Mouse (Mus musculus) lung, adult 2 months (tissue): ENCODE data around the gene Cd47. TPM values are rescaled to one million over a fixed set of nuclear protein-coding genes. Genes with fewer than 3 reads are reported as not detected.

Experiments
- DNase-seq: peaks from one replicate; pipeline ENCODE4 v3.0.0; 2022
- H3K4me1 ChIP-seq: fragments of 200-500 bp; 2 replicates; pipeline ENCODE4 v1.6.1; 2011; ENCODE audit warnings: low read length; ENCODE audit not compliant: control insufficient read depth, insufficient read depth
- H3K4me3 ChIP-seq: fragments of 200-500 bp; replicated peaks from 2 replicates; pipeline ENCODE3; 2011; ENCODE audit warnings: low read depth, mild to moderate bottlenecking, control low read depth, low read length; ENCODE audit errors: extremely low read depth
- CTCF ChIP-seq: fragments of 200-500 bp; IDR thresholded peaks from 2 replicates; pipeline ENCODE4 v1.5.1; 2011; ENCODE audit warnings: mild to moderate bottlenecking, low read length, control low read depth; ENCODE audit not compliant: insufficient read depth
- POLR2A ChIP-seq: fragments of 200-500 bp; IDR thresholded peaks from 2 replicates; pipeline ENCODE4 v1.6.1; 2011; ENCODE audit warnings: low read depth, mild to moderate bottlenecking, control low read depth, low read length, borderline replicate concordance; ENCODE audit errors: extremely low read depth
- WGBS: fragments of 180-500 bp; shearing (Covaris S2); methylation state at CpG from one replicate; pipeline ENCODE4 v1.1.7; 2018; 5-methylcytosine and 5-hydroxymethylcytosine counted together
- polyA plus RNA-seq: library from polyadenylated mRNA; depleted of rRNA; stranded (reverse); fragments of >200 nt; gene quantifications from 2 replicates; pipeline ENCODE4 v1.2.3, GENCODE M21; 2012

Gene Cd47
- polyA plus RNA-seq, 1 experiment = 80.1 TPM

DNA sequence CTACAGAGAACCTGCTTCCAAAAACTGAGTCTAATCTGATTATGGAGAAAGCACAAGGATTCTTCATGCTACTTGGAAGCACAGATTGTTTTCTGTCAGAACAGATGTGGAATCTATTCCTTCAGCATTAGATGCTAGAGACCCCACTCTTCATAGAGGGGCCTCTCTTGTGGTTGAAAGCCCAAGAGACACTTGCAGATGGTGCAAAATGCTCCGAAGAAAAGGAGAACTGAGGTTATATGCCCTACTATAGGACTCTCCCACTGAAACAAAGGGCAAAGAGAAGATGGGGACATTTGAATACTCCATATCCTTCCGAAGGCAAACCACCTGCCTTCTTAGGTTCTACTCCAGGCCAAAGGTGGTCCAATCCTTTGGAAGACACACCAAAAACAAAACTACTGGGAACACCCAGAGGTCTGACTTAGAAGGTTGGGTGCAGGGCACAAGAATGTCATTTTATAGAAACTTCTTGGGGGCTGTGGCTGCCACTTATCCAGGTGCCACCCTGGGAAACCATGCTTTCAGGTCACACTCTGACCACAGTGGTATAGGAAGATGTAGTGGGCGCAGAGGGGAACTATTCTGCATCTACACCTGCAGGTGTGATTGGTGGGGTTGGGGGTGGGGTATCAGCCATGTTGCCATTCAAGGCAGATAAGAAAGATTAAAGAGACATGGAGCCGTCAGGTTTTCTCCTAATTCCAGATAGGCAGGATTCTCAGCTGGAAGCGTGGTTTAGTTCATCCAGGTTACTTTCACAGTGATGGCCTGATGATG, 47.1 kb downstream of the Cd47 start:
- WGBS = 82% methylated on average over 5 of the region's 5 CpGs
- TF ChIP-seq POLR2A = no peak
- no peak for TF ChIP-seq CTCF
- H3K4me1 ChIP-seq = no peaks in the 10 kb centered on the region
- no peak for DNase-seq
- no peak overlapping the region for H3K4me3 ChIP-seq

DNA sequence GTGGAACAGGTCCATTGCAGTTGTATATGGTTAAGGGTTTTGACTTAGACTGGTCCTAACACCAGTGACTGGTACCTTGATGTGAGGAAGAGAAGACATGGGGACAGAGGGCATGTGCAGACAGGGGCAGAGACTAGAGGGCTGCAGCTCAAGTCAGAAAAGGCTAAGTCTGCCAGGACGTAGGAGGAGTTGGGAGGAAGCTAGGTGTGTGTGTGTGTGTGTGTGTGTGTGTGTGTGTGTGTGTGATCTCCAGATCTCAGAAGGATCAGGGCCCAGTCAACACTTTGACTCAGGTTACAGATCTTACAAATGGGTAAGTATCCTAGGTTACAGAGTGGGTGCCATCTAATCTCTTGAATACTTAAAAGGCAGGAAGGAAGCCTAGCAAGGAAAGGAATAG, 48.3 kb downstream of the Cd47 start:
- H3K4me3 ChIP-seq = no peak overlapping the region
- H3K4me1 ChIP-seq = no peaks in the 10 kb centered on the region
- WGBS = 82% methylated on average over 1 of the region's 1 CpGs
- TF ChIP-seq CTCF (no peak), POLR2A (no peak)
- no peak for DNase-seq

- Histone ChIP-seq H3K4me1 (no peaks in the 10 kb centered on the region; the same call in none of the 2 replicates), H3K4me3 (no peak overlapping the region)
- WGBS = 86% methylated on average over 3 of the region's 3 CpGs
- no peak for TF ChIP-seq POLR2A
- TF ChIP-seq CTCF = no peak
- no peak for DNase-seq
Measured at GRCm38 (mm10) chr16:49852940-49853339, 52.6 kb downstream of the Cd47 start.

GRCm38 (mm10) chr16:49853633-49854032, 53.3 kb downstream of the Cd47 start:
- no peak overlapping the region for H3K4me3 ChIP-seq
- WGBS = 92% methylated on average over 6 of the region's 6 CpGs
- DNase-seq = no peak
- peaks cover 3% of the 10 kb centered on the region for H3K4me1 ChIP-seq
- TF ChIP-seq CTCF = no peak

- Histone ChIP-seq H3K4me3 (no peak overlapping the region), H3K4me1 (peaks cover 3% of the 10 kb centered on the region)
- no peak for DNase-seq
- 64% methylated on average over 6 of the region's 6 CpGs for WGBS
- TF ChIP-seq POLR2A (no peak), CTCF (no peak)
Measured at GRCm38 (mm10) chr16:49854194-49854593, 53.9 kb downstream of the Cd47 start.

DNA sequence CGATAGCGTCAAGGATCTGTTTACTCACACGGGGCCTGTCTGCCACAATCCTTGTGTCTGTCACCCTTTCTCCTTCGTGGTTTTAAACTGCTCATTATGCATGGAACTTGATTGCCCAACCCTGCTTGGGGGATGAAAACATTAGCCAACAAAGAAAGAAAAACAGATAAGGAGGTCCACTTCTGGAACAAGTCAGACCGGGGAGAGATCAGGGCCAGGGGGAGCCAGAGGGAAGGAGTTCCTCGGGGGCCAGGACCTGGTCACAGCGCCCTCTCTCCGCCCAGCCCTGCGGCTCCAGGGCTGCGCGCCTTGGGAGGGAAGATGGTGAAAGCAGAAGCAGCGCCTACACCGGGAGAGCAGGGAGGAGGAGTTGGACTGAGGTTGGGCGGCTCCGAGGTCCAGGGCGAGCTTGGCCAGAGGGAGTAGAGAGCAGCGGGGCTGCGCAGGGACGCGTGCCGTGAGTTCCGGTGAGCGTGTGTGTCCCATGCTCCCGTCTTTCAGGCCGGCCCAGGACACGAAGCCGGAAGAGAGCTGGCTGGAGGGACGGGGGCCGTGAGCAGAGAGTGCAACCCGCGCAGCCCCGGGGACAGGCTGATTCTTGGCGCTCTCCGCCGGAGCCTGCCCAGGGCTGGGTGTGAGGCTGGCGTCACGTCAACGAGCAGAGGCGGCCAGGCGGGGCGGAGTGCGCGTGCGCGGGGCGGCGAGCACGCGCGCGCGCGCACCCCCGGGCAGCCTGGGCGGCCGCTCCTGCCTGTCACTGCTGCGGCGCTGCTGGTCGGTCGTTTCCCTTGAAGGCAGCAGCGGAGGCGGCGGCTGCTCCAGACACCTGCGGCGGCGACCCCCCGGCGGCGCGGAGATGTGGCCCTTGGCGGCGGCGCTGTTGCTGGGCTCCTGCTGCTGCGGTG, 54.9 kb downstream of the Cd47 start:
- H3K4me3 ChIP-seq = peak overlapping the region; percentile 86
- under 1% methylated on average over 63 of the region's 74 CpGs for WGBS
- peaks cover 10% of the 10 kb centered on the region for H3K4me1 ChIP-seq
- TF ChIP-seq CTCF (0 out of 2 replicates have a peak, but pooled peaks have one; percentile 14), POLR2A (no peak; the same call in 1 of the 2 replicates)
- DNase-seq = peak; percentile 93

GRCm38 (mm10) chr16:49855836-49856503, 55.6 kb downstream of the Cd47 start:
- under 1% methylated on average over 39 of the region's 39 CpGs for WGBS
- H3K4me1 ChIP-seq = peaks cover 12% of the 10 kb centered on the region
- peak overlapping the region; percentile 86 for H3K4me3 ChIP-seq
- TF ChIP-seq CTCF (no peak), POLR2A (0 out of 2 replicates have a peak, but pooled peaks have one; percentile 11)
- DNase-seq = no peak

DNA sequence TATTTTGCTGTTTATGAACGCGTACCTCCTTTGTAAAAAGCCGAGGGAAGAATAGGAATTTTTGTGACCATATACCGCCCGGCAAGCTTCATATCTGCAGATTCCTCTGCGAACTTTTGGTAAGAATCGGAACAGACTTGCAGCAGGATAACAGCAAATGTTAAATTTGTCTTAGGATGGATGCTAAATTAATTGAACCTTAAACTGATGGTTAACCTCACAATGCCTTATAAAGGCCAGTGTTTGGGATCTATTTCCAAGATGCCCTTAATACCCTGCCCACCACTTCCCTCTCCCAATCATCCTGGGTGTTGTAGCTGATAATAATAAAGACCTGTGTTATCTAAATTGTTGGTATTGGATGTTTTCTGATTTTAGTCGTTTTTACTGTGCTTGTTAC, 56.3 kb downstream of the Cd47 start:
- TF ChIP-seq POLR2A = no peak
- no peak for TF ChIP-seq CTCF
- peaks cover 12% of the 10 kb centered on the region for H3K4me1 ChIP-seq
- DNase-seq = no peak
- peak overlapping the region; percentile 86 for H3K4me3 ChIP-seq
- WGBS = 2% methylated on average over 8 of the region's 8 CpGs

GRCm38 (mm10) chr16:49857504-49858160, 57.3 kb downstream of the Cd47 start:
- DNase-seq = peak; percentile 33
- 3% methylated on average over 8 of the region's 8 CpGs for WGBS
- Histone ChIP-seq H3K4me1 (peaks cover 13% of the 10 kb centered on the region), H3K4me3 (peak overlapping the region; percentile 69)
- TF ChIP-seq POLR2A (no peak), CTCF (no peak)
